Mouse (Mus musculus) layer of hippocampus, adult 9-11 months (tissue): ENCODE data around the gene Tenm4.
A peak's percentile ranks its signal among the peaks of the same experiment; 100 is the strongest.
"Not testable (repeated sequence)": the region's sequence is repeated elsewhere in the genome, so short reads cannot be mapped to it uniquely, and the experiment has no call there.

Experiments used
- DNase-seq: peaks from one replicate; pipeline ENCODE4 v3.0.0; 2022

Tenm4 gene

GRCm38 (mm10) chr7:96915452-96916105, 744.5 kb downstream of the Tenm4 start:
- DNase-seq, result peak; percentile 43

- no peak for DNase-seq
Observed at GRCm38 (mm10) chr7:96920447-96921095, 749.5 kb downstream of the Tenm4 start.

DNA sequence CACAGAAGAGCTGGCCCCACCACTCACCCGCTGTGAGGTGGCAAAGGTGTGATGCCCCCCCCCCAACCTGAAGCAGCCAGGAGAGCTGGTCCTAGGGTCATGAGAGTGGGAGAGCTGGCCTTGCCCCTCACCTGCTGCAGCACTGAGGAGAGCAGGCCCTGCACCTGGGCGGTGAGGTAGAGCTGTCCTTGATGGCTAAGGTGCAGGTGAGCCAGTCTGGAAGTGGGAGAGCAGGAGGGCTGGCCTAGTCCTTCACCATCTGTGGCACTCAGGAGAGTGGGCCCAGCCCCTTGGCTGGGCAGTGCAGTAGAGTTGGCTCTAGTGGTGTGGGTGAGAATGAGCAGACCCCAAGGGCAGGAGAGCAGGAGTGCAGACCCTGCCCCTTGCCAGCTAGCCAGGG, 751.9 kb downstream of the Tenm4 start:
- no peak for DNase-seq

DNA sequence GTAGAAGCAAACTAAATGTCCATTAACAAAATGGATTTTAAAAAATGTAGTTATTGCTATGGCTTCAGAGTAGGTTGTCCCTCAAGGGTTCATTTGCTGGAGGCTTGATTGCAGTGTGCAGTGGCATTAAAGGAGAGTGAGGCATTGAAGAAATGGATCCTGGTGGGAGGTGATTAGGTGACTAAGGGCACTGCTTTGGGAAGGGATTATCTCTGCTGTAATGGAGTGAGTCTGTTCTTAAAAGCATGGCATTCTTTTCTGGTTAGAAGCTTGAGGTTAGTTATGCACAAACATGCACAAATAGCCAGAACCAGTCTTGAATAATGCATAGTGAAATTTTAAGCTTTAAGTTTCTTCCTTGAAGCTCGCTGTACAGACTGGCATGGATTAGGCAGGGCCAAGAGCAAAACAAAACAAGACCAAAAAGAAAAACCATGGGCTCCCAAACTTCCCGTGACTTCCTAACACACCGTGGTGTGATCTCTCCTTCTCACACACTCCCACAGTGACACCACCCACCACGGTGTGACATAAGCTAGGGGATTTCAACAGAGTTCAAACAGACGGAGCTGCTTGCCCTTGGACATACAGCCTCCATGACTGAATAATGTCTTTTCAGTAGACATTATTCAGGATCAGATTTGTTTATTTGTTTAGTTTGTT, 772.8 kb downstream of the Tenm4 start:
- DNase-seq, result no peak

DNA sequence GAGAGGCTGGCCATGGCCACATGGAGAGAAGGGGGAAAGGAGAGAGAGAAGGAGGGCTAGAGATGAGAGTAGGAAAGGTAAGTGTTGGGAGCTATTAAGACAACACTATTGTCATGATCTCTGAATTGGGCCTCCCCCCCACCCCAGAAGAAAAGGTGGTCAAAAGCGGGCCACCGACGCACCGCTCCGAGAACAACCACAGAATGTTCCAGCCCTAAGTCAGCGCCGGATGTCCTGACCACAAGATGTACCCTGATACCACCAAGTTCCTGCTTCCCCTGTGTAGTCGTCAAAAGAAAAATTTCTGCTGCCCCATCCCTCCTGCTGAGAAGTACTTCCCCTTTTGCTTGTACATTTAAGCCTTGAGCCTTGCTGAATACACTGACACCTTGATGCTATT, 775.5 kb downstream of the Tenm4 start:
- not testable (repeated sequence) for DNase-seq

DNA sequence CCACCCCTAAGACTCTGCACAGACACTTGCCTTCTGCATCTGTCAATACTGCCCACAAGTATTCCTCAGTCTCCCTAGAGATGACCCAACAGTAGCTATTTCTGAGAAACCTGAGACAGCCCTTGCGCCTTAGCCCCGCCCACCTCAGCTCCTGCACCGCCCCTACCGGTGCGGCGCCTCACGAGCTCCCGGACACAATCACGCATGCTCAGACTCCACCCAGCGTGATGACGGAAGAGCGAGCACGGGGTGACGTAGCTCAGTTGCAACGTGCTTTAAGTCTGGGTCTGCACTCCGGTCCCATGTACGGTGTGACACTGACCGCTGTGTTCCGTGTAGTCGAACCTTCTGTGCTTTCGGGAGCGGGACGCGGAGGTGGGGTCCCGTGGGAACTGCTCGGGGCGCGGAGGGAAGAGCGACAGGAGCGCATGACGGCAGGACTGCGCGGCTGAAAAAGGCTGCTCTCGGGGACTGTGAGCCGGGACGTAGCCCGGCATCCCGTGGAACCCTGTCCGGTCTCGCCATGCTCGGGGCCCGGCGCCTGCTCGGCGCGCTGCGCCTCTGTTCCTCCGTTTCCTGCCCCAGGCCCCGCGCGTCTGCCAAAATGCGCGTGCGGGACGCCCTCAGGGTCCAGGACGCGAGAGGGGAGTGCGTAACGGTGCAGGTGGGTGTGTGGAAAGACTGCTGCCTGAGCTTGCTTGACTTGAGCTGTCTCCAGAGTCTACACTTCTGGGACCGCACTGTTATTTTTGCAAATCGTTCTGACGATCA, 780.4 kb downstream of the Tenm4 start, which contains the start of gene Nars2:
Gene Nars2 (plus strand): TSS at position 225 of the 771 bp plus-strand sequence.
- peak; percentile 94 for DNase-seq

GRCm38 (mm10) chr7:96952094-96952493, 781.0 kb downstream of the Tenm4 start:
- no peak for DNase-seq

DNA sequence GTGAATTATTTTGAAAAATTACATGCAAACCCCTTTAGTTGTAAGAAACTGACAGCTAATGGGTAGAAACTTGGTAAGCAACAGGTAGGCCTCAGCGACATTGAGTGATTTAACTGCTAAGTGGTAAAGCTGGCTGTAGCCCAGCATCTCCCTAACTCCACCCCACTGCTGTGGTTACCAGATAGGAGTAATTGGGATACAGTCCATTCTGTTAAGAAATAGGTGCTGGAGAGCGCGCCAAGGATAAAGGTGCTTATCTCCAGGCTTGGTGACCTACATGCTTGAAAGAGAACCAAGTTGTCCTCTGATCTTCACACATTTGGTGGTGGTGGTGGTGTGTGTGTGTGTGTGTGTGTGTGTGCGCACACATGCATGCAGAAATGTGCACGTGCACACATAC, 788.1 kb downstream of the Tenm4 start:
- no peak for DNase-seq
